Mouse (Mus musculus): Measurements from ENCODE around the gene Riiad1. TPM values are rescaled to one million over a fixed set of nuclear protein-coding genes. Genes with fewer than 3 reads are reported as not detected.

Riiad1 gene
- polyA plus RNA-seq, 1 experiment, result 9.0 TPM

- TF ChIP-seq POLR2A (IDR thresholded peaks at IDR 0.05; ENCODE audit: borderline replicate concordance, low read depth, low read length) (no peak), CTCF (IDR thresholded peaks at IDR 0.05; ENCODE audit: low read depth, low read length) (no peak)
Observed at GRCm38 (mm10) chr3:94436420-94436819, 43.7 kb downstream of the Riiad1 start.

GRCm38 (mm10) chr3:94434305-94434704, 45.8 kb downstream of the Riiad1 start:
- Histone ChIP-seq H3K27ac (ENCODE audit: insufficient read depth, low read depth, low read length) (no peak overlapping the region), H3K4me1 (ENCODE audit: control insufficient read depth, insufficient read depth, low read length) (peaks cover 9% of the 10 kb centered on the region), H3K4me3 (ENCODE audit: insufficient read depth, low read length) (no peak overlapping the region)
- no peak for TF ChIP-seq POLR2A (IDR thresholded peaks at IDR 0.05; ENCODE audit: borderline replicate concordance, low read depth, low read length)
- no peak for TF ChIP-seq CTCF (IDR thresholded peaks at IDR 0.05; ENCODE audit: low read depth, low read length)

More at GRCm38 (mm10) chr3:94436420-94436819, 43.7 kb downstream of the Riiad1 start:
- H3K27ac ChIP-seq (ENCODE audit: insufficient read depth, low read depth, low read length), result no peak overlapping the region
- H3K4me3 ChIP-seq (ENCODE audit: insufficient read depth, low read length), result no peak overlapping the region
- no peaks in the 10 kb centered on the region for H3K4me1 ChIP-seq (ENCODE audit: control insufficient read depth, insufficient read depth, low read length)

- no peak overlapping the region for H3K4me3 ChIP-seq (ENCODE audit: insufficient read depth, low read length)
- peak overlapping the region; percentile 9; the same call in 1 of the 2 replicates for H3K27ac ChIP-seq (ENCODE audit: insufficient read depth, low read depth, low read length)
- peaks cover 9% of the 10 kb centered on the region for H3K4me1 ChIP-seq (ENCODE audit: control insufficient read depth, insufficient read depth, low read length)
- TF ChIP-seq CTCF (IDR thresholded peaks at IDR 0.05; ENCODE audit: low read depth, low read length) (no peak), POLR2A (IDR thresholded peaks at IDR 0.05; ENCODE audit: borderline replicate concordance, low read depth, low read length) (no peak)
Observed at GRCm38 (mm10) chr3:94430980-94431379, 49.2 kb downstream of the Riiad1 start.

Other genes with a start within 250 kb of the Riiad1 start
- not detected in 2 replicates for gene Gm4778, start 216.3 kb downstream of the Riiad1 start, polyA plus RNA-seq (2012; ENCODE audit: insufficient read depth, insufficient read length, missing spikeins)
- 3.8 and 4.1 TPM in 2 replicates for gene Them4, start 170.3 kb downstream of the Riiad1 start, polyA plus RNA-seq (2012; ENCODE audit: insufficient read depth, insufficient read length, missing spikeins)
- gene Them5, start 138.2 kb downstream of the Riiad1 start, polyA plus RNA-seq (2012; ENCODE audit: insufficient read depth, insufficient read length, missing spikeins), result not detected in 2 replicates
- not detected in 2 replicates for gene C2cd4d, start 117.9 kb downstream of the Riiad1 start, polyA plus RNA-seq (2012; ENCODE audit: insufficient read depth, insufficient read length, missing spikeins)
- not detected in 2 replicates for gene Rorc, start 107.5 kb downstream of the Riiad1 start, polyA plus RNA-seq (2012; ENCODE audit: insufficient read depth, insufficient read length, missing spikeins)
- gene Lingo4, start 81.8 kb downstream of the Riiad1 start, polyA plus RNA-seq (2012; ENCODE audit: insufficient read depth, insufficient read length, missing spikeins), result not detected in 2 replicates
- 15.7 and 17.7 TPM in 2 replicates for gene Tdrkh, start 67.1 kb downstream of the Riiad1 start, polyA plus RNA-seq (2012; ENCODE audit: insufficient read depth, insufficient read length, missing spikeins)
- 33.4 and 34.0 TPM in 2 replicates for gene Mrpl9, start 37.0 kb downstream of the Riiad1 start, polyA plus RNA-seq (2012; ENCODE audit: insufficient read depth, insufficient read length, missing spikeins)
- gene Oaz3, start 36.4 kb downstream of the Riiad1 start, polyA plus RNA-seq (2012; ENCODE audit: insufficient read depth, insufficient read length, missing spikeins), result 2.1 TPM in 1 of 2 replicates, not detected in the other
- gene Celf3, start 2.0 kb downstream of the Riiad1 start, polyA plus RNA-seq (2012; ENCODE audit: insufficient read depth, insufficient read length, missing spikeins), result 0.59 TPM in 1 of 2 replicates, not detected in the other
- gene Snx27, start 102.4 kb upstream of the Riiad1 start, polyA plus RNA-seq (2012; ENCODE audit: insufficient read depth, insufficient read length, missing spikeins), result 52.4 and 56.8 TPM in 2 replicates
- not detected in 2 replicates for gene Gm10972, start 162.8 kb upstream of the Riiad1 start, polyA plus RNA-seq (2012; ENCODE audit: insufficient read depth, insufficient read length, missing spikeins)
- 6.2 and 6.7 TPM in 2 replicates for gene Tuft1, start 178.5 kb upstream of the Riiad1 start, polyA plus RNA-seq (2012; ENCODE audit: insufficient read depth, insufficient read length, missing spikeins)
- not detected in 2 replicates for gene Selenbp2, start 213.2 kb upstream of the Riiad1 start, polyA plus RNA-seq (2012; ENCODE audit: insufficient read depth, insufficient read length, missing spikeins)